Mouse (Mus musculus): Measurements from ENCODE around the gene Usp30. TPM values are rescaled to one million over a fixed set of nuclear protein-coding genes. Genes with fewer than 3 reads are reported as not detected.

The Usp30 gene
- polyA plus RNA-seq, 1 experiment from 2014 or later = 7.6 TPM

- no peaks in the 10 kb centered on the region for H3K4me1 ChIP-seq (ENCODE audit: control insufficient read depth, insufficient read depth, low read length)
- H3K9me3 ChIP-seq (replicated peaks; ENCODE audit: control insufficient read depth, low read length) = no peaks in the 10 kb centered on the region
- no peak overlapping the region for H3K4me3 ChIP-seq (ENCODE audit: low read length)
- no peak overlapping the region for H3K4me2 ChIP-seq (ENCODE audit: low read depth, low read length)
- no peak overlapping the region for H3K27ac ChIP-seq (ENCODE audit: low read length)
- no peak overlapping the region for H3K9ac ChIP-seq (ENCODE audit: low read length)
- no peak for ATAC-seq (replicated peaks; ENCODE audit: extremely low read depth, insufficient read depth, low FRiP score)
- no peaks in the 10 kb centered on the region for H3K36me3 ChIP-seq (ENCODE audit: control insufficient read depth, insufficient read depth)
- WGBS = 64% methylated on average over 8 of the region's 8 CpGs
- H3K27me3 ChIP-seq (ENCODE audit: control insufficient read depth, insufficient read depth, low read length) = no peaks in the 10 kb centered on the region
Observed at GRCm38 (mm10) chr5:114077009-114077408, 11.7 kb downstream of the Usp30 start.

DNA sequence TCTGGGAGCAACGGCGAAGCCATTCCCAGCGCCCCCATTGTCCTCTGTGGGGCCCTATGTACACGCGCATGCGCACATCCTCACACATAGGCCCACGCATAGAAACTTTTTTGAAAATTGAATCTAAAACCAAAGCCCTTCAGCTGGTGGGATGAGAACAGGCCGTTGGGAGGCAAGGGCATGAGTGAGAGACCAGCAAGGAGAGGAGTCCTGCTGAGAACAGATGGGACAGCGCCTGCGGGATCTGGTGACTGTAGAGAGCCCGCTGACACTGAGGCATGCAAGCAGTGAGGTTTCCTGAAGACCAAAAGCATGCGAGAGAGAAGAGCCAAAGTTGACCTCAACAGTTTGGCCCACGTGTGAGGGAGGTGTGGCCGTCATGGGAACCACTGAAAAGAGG, 20.2 kb downstream of the Usp30 start:
- Histone ChIP-seq H3K4me2 (ENCODE audit: low read depth, low read length) (no peak overlapping the region), H3K4me1 (ENCODE audit: control insufficient read depth, insufficient read depth, low read length) (no peaks in the 10 kb centered on the region), H3K4me3 (ENCODE audit: low read length) (no peak overlapping the region), H3K27ac (ENCODE audit: low read length) (no peak overlapping the region), H3K36me3 (ENCODE audit: control insufficient read depth, insufficient read depth) (no peaks in the 10 kb centered on the region), H3K27me3 (ENCODE audit: control insufficient read depth, insufficient read depth, low read length) (no peaks in the 10 kb centered on the region), H3K9me3 (replicated peaks; ENCODE audit: control insufficient read depth, low read length) (no peaks in the 10 kb centered on the region), H3K9ac (ENCODE audit: low read length) (no peak overlapping the region)
- ATAC-seq (replicated peaks; ENCODE audit: extremely low read depth, insufficient read depth, low FRiP score) = no peak
- 59% methylated on average over 14 of the region's 14 CpGs for WGBS

GRCm38 (mm10) chr5:114087875-114088480, 22.7 kb downstream of the Usp30 start:
- peaks cover 8% of the 10 kb centered on the region for H3K27me3 ChIP-seq (ENCODE audit: control insufficient read depth, insufficient read depth, low read length)

GRCm38 (mm10) chr5:114090421-114091013, 25.3 kb downstream of the Usp30 start:
- Histone ChIP-seq H3K36me3 (ENCODE audit: control insufficient read depth, insufficient read depth) (no peaks in the 10 kb centered on the region), H3K9me3 (replicated peaks; ENCODE audit: control insufficient read depth, low read length) (no peaks in the 10 kb centered on the region), H3K4me1 (ENCODE audit: control insufficient read depth, insufficient read depth, low read length) (peaks cover 4% of the 10 kb centered on the region), H3K27ac (ENCODE audit: low read length) (no peak overlapping the region), H3K4me2 (ENCODE audit: low read depth, low read length) (no peak overlapping the region), H3K9ac (ENCODE audit: low read length) (no peak overlapping the region), H3K4me3 (ENCODE audit: low read length) (no peak overlapping the region), H3K27me3 (ENCODE audit: control insufficient read depth, insufficient read depth, low read length) (peaks cover 11% of the 10 kb centered on the region)
- no peak for ATAC-seq (replicated peaks; ENCODE audit: extremely low read depth, insufficient read depth, low FRiP score)
- WGBS = 20% methylated on average over 7 of the region's 7 CpGs

More at GRCm38 (mm10) chr5:114087875-114088480, 22.7 kb downstream of the Usp30 start:
- ATAC-seq (replicated peaks; ENCODE audit: extremely low read depth, insufficient read depth, low FRiP score) = no peak
- Histone ChIP-seq H3K4me3 (ENCODE audit: low read length) (no peak overlapping the region), H3K36me3 (ENCODE audit: control insufficient read depth, insufficient read depth) (no peaks in the 10 kb centered on the region), H3K4me2 (ENCODE audit: low read depth, low read length) (no peak overlapping the region), H3K4me1 (ENCODE audit: control insufficient read depth, insufficient read depth, low read length) (peaks cover 4% of the 10 kb centered on the region), H3K27ac (ENCODE audit: low read length) (no peak overlapping the region), H3K9me3 (replicated peaks; ENCODE audit: control insufficient read depth, low read length) (no peaks in the 10 kb centered on the region), H3K9ac (ENCODE audit: low read length) (no peak overlapping the region)
- WGBS = 67% methylated on average over 12 of the region's 12 CpGs

DNA sequence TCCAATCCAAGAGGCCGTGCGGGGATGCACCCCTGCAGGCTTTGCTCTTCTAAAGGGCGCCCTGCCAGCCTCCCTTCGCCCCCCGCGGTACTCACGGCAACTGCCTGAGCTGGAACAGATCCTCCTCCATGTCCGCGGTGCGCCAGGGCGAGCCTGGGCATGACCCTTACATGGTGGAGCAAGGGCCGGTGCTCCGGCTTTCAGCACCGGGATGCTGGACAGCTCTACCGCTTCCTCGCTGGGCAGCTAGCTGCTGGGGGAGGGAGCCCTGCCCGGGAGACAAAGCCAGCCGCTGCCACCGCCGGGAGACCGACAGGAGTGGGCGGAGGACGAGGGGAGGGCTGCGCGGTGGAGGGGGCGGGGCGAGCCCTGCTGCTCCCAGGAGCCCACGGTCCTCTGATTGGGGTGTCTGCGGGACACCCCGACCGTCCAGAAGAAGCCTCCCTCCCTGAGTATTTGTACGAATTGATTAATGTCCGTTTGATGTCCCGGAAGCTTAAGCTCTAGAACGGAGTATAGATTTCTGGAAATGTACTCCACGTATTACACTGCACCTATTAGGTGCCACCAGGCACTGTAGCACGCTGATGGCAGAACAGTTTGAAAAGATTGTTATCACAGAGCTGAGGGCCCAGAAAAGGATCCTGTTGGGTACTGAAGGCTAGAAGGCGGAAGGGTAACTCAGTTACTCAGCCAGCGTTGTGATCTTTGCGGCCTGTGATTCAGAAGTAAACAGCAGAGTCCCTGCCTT, 26.0 kb downstream of the Usp30 start, which contains the start of gene Svop:
Gene Svop, minus strand, starts transcription at position 514 of the 751 bp plus-strand sequence.
- 0 out of 2 replicates have a peak, but pooled peaks have one; percentile 32 for ATAC-seq (replicated peaks; ENCODE audit: extremely low read depth, insufficient read depth, low FRiP score)
- Histone ChIP-seq H3K27me3 (ENCODE audit: control insufficient read depth, insufficient read depth, low read length) (peaks cover 11% of the 10 kb centered on the region), H3K27ac (ENCODE audit: low read length) (no peak within 1 kb of the TSS), H3K4me3 (ENCODE audit: low read length) (peak within 1 kb of the TSS; percentile 22), H3K9ac (ENCODE audit: low read length) (no peak within 1 kb of the TSS), H3K4me1 (ENCODE audit: control insufficient read depth, insufficient read depth, low read length) (peaks cover 4% of the 10 kb centered on the region), H3K36me3 (ENCODE audit: control insufficient read depth, insufficient read depth) (no peaks in the 10 kb centered on the region), H3K4me2 (ENCODE audit: low read depth, low read length) (peak within 1 kb of the TSS; percentile 55), H3K9me3 (replicated peaks; ENCODE audit: control insufficient read depth, low read length) (no peaks in the 10 kb centered on the region)
- 2% methylated on average over 40 of the region's 40 CpGs for whole genome bisulfite sequencing

DNA sequence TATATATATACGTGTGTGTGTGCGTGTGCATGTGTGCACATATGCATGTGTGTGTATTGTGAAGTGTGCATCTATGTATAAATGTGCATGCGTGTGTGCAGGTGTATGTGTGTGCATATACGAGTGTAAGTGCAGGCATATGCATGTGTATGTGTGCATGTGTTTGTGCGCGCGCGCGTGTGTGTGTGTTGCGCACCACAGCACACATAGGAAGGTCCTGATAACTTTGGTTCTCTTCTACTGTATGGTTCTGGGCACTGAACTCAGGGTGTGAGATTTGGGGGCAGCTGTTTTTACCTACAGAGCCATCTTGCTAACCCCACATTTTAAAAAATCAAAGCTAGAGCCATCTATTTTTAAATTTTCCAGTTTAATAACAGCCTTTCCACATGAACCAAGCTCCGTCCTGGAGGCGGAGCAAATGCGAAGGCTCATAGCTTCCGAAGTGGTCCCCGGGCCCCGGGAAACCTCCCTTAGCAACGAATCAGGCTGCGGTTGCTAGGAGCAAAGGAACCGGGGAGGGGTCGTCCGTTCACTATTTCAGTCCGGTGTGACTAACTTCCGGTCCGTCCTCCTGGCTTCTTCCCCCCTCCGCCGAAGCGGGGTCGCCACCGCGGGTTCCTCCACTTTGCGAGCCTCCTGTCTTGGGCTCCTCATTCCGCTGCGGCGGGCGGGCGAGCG, 34.6 kb downstream of the Usp30 start:
- Histone ChIP-seq H3K27me3 (ENCODE audit: control insufficient read depth, insufficient read depth, low read length) (no peaks in the 10 kb centered on the region), H3K4me3 (ENCODE audit: low read length) (peak overlapping the region; percentile 98), H3K27ac (ENCODE audit: low read length) (peak overlapping the region; percentile 55), H3K36me3 (ENCODE audit: control insufficient read depth, insufficient read depth) (no peaks in the 10 kb centered on the region), H3K4me1 (ENCODE audit: control insufficient read depth, insufficient read depth, low read length) (peaks cover 13% of the 10 kb centered on the region), H3K4me2 (ENCODE audit: low read depth, low read length) (peak overlapping the region; percentile 76), H3K9ac (ENCODE audit: low read length) (peak overlapping the region; percentile 96), H3K9me3 (replicated peaks; ENCODE audit: control insufficient read depth, low read length) (no peaks in the 10 kb centered on the region)
- ATAC-seq (replicated peaks; ENCODE audit: extremely low read depth, insufficient read depth, low FRiP score) = peak; percentile 92
- 8% methylated on average over 37 of the region's 37 CpGs for WGBS

DNA sequence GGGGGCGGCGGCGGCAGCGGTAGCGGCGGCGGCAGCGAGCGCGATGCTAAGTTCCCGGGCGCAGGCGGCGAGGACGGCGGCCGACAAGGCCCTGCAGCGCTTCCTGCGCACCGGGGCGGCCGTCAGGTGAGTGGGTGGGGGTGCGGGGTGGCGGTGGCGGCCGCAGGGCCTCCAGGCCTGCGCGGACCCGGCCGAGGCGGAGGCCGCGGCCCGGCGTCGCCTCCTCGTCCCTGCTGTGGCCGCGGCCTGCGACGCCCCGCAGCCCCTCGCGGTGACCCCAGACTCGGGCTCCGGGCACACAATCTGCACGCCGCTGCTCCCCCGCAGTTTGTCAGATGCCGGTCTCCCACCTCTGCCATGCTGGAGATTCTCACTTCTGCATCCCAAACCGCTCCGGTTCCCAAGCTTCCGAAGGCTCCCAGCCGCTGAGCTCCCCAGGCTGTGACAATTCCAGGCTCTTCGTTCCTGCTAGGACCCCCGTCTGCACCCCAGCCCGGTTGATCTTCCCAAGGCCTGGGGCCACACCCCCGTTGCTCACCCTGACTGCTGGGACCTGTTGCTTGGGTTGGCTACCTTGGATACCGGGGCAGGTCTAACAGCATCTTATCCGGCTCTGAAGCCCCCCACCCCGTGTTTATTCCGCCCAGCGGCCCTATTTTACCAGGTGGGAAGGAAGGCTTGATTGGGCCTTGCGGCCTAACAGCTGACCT, 35.3 kb downstream of the Usp30 start:
- peak; percentile 53 for ATAC-seq (replicated peaks; ENCODE audit: extremely low read depth, insufficient read depth, low FRiP score)
- 0 out of 2 replicates have a peak, but pooled peaks cover 3% of the 10 kb centered on the region for H3K36me3 ChIP-seq (ENCODE audit: control insufficient read depth, insufficient read depth)
- H3K9ac ChIP-seq (ENCODE audit: low read length) = peak overlapping the region; percentile 96
- peak overlapping the region; percentile 55 for H3K27ac ChIP-seq (ENCODE audit: low read length)
- H3K9me3 ChIP-seq (replicated peaks; ENCODE audit: control insufficient read depth, low read length) = no peaks in the 10 kb centered on the region
- peak overlapping the region; percentile 76 for H3K4me2 ChIP-seq (ENCODE audit: low read depth, low read length)
- 2% methylated on average over 60 of the region's 64 CpGs for WGBS
- no peaks in the 10 kb centered on the region for H3K27me3 ChIP-seq (ENCODE audit: control insufficient read depth, insufficient read depth, low read length)
- H3K4me3 ChIP-seq (ENCODE audit: low read length) = peak overlapping the region; percentile 98
- peaks cover 13% of the 10 kb centered on the region for H3K4me1 ChIP-seq (ENCODE audit: control insufficient read depth, insufficient read depth, low read length)

DNA sequence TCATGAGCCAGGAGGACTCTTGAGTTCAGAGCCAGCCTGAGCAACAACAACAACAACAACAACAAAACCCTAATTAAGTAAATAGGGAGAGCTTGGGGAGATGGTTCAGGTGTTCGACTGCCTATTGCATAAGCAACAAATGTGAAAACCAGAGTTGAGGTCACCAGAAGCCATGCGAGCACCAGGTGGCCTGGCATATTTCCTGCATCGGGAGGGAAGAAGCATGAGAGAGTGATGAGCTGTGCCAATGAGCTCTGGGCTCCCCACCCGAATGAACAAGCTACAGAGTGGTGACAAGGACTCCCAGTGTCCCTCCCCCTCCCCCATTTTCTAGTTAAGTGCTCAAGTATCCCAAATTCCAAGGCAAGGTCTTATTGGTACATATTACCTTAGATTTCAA, 36.6 kb downstream of the Usp30 start:
- ATAC-seq (replicated peaks; ENCODE audit: extremely low read depth, insufficient read depth, low FRiP score) = no peak
- H3K4me2 ChIP-seq (ENCODE audit: low read depth, low read length) = no peak overlapping the region
- H3K9me3 ChIP-seq (replicated peaks; ENCODE audit: control insufficient read depth, low read length) = no peaks in the 10 kb centered on the region

More for the DNA sequence above, 36.6 kb downstream of the Usp30 start:
- no peaks in the 10 kb centered on the region for H3K27me3 ChIP-seq (ENCODE audit: control insufficient read depth, insufficient read depth, low read length)
- H3K4me3 ChIP-seq (ENCODE audit: low read length) = no peak overlapping the region
- peaks cover 13% of the 10 kb centered on the region for H3K4me1 ChIP-seq (ENCODE audit: control insufficient read depth, insufficient read depth, low read length)
- no peak overlapping the region for H3K9ac ChIP-seq (ENCODE audit: low read length)
- H3K36me3 ChIP-seq (ENCODE audit: control insufficient read depth, insufficient read depth) = peaks cover 8% of the 10 kb centered on the region; the same call in 1 of the 2 replicates
- H3K27ac ChIP-seq (ENCODE audit: low read length) = no peak overlapping the region
- WGBS = 78% methylated on average over 4 of the region's 4 CpGs
